Mouse (Mus musculus): Measurements from ENCODE around the gene Itpr2. TPM values are rescaled to one million over a fixed set of nuclear protein-coding genes. Genes with fewer than 3 reads are reported as not detected.
A peak's percentile ranks its signal among the peaks of the same experiment; 100 is the strongest.

Gene Itpr2
- polyA plus RNA-seq, 1 experiment from 2014 or later = 10.9 TPM

GRCm38 (mm10) chr6:146269291-146269690, 232.7 kb downstream of the Itpr2 start:
- H3K4me3 ChIP-seq (ENCODE audit: low read depth, low read length) = no peak overlapping the region
- H3K4me2 ChIP-seq (replicated peaks; ENCODE audit: low read depth) = no peak overlapping the region
- WGBS = 91% methylated on average over 5 of the region's 5 CpGs
- no peak overlapping the region for H3K9ac ChIP-seq (ENCODE audit: low read length)
- TF ChIP-seq CTCF (IDR thresholded peaks at IDR 0.05; ENCODE audit: low read depth) (no peak), EP300 (optimal IDR thresholded peaks at IDR 0.05) (no peak)
- ATAC-seq (ENCODE audit: low FRiP score, low TSS enrichment) (no peak), DNase-seq (ENCODE audit: low spot score) (no peak)
- H3K36me3 ChIP-seq (ENCODE audit: control insufficient read depth, insufficient read depth, low read length) = no peaks in the 10 kb centered on the region
- H3K27me3 ChIP-seq (ENCODE audit: control insufficient read depth, insufficient read depth, low read length) = no peaks in the 10 kb centered on the region
- peak overlapping the region; percentile 31 for H3K27ac ChIP-seq (replicated peaks)
- no peaks in the 10 kb centered on the region for H3K9me3 ChIP-seq (ENCODE audit: control insufficient read depth, low read length)
- H3K4me1 ChIP-seq (replicated peaks; ENCODE audit: control insufficient read depth, insufficient read depth) = no peaks in the 10 kb centered on the region

GRCm38 (mm10) chr6:146260674-146261376, 241.2 kb downstream of the Itpr2 start:
- 86% methylated on average over 7 of the region's 7 CpGs for WGBS

GRCm38 (mm10) chr6:146258751-146259150, 243.3 kb downstream of the Itpr2 start:
- Histone ChIP-seq H3K27ac (replicated peaks) (no peak overlapping the region), H3K4me3 (ENCODE audit: low read depth, low read length) (no peak overlapping the region), H3K9me3 (ENCODE audit: control insufficient read depth, low read length) (0 out of 2 replicates have a peak, but pooled peaks cover 2% of the 10 kb centered on the region), H3K4me1 (replicated peaks; ENCODE audit: control insufficient read depth, insufficient read depth) (no peaks in the 10 kb centered on the region), H3K4me2 (replicated peaks; ENCODE audit: low read depth) (no peak overlapping the region), H3K36me3 (ENCODE audit: control insufficient read depth, insufficient read depth, low read length) (no peaks in the 10 kb centered on the region), H3K9ac (ENCODE audit: low read length) (no peak overlapping the region), H3K27me3 (ENCODE audit: control insufficient read depth, insufficient read depth, low read length) (no peaks in the 10 kb centered on the region)
- DNase-seq (ENCODE audit: low spot score) = no peak
- 95% methylated on average over 5 of the region's 5 CpGs for whole genome bisulfite sequencing
- TF ChIP-seq EP300 (optimal IDR thresholded peaks at IDR 0.05) = no peak
- no peak for ATAC-seq (ENCODE audit: low FRiP score, low TSS enrichment)

More at GRCm38 (mm10) chr6:146260674-146261376, 241.2 kb downstream of the Itpr2 start:
- TF ChIP-seq CTCF (IDR thresholded peaks at IDR 0.05; ENCODE audit: low read depth) (no peak), EP300 (optimal IDR thresholded peaks at IDR 0.05) (no peak)
- Histone ChIP-seq H3K4me2 (replicated peaks; ENCODE audit: low read depth) (no peak overlapping the region), H3K9ac (ENCODE audit: low read length) (no peak overlapping the region), H3K36me3 (ENCODE audit: control insufficient read depth, insufficient read depth, low read length) (no peaks in the 10 kb centered on the region), H3K9me3 (ENCODE audit: control insufficient read depth, low read length) (0 out of 2 replicates have a peak, but pooled peaks cover 2% of the 10 kb centered on the region), H3K27ac (replicated peaks) (no peak overlapping the region), H3K4me1 (replicated peaks; ENCODE audit: control insufficient read depth, insufficient read depth) (no peaks in the 10 kb centered on the region), H3K27me3 (ENCODE audit: control insufficient read depth, insufficient read depth, low read length) (no peaks in the 10 kb centered on the region), H3K4me3 (ENCODE audit: low read depth, low read length) (no peak overlapping the region)
- no peak for ATAC-seq (ENCODE audit: low FRiP score, low TSS enrichment)
- no peak for DNase-seq (ENCODE audit: low spot score)

- 98% methylated on average over 3 of the region's 3 CpGs for WGBS
- H3K36me3 ChIP-seq (ENCODE audit: control insufficient read depth, insufficient read depth, low read length) = no peaks in the 10 kb centered on the region
These were observed 243.8 kb downstream of the Itpr2 start for GRCm38 (mm10) chr6:146258261-146258660.

GRCm38 (mm10) chr6:146256947-146257670, 244.9 kb downstream of the Itpr2 start:
- DNase-seq (ENCODE audit: low spot score) = peak; percentile 27
- 0 out of 2 replicates have a peak overlapping the region, but pooled peaks have one; percentile 14 for H3K27ac ChIP-seq (replicated peaks)
- no peaks in the 10 kb centered on the region for H3K4me1 ChIP-seq (replicated peaks; ENCODE audit: control insufficient read depth, insufficient read depth)
- no peaks in the 10 kb centered on the region for H3K27me3 ChIP-seq (ENCODE audit: control insufficient read depth, insufficient read depth, low read length)
- H3K9ac ChIP-seq (ENCODE audit: low read length) = no peak overlapping the region
- 0 out of 2 replicates have a peak, but pooled peaks cover 2% of the 10 kb centered on the region for H3K9me3 ChIP-seq (ENCODE audit: control insufficient read depth, low read length)
- H3K4me2 ChIP-seq (replicated peaks; ENCODE audit: low read depth) = no peak overlapping the region
- 77% methylated on average over 7 of the region's 7 CpGs for WGBS
- TF ChIP-seq EP300 (optimal IDR thresholded peaks at IDR 0.05) = no peak
- peak; percentile 64 for TF ChIP-seq CTCF (IDR thresholded peaks at IDR 0.05; ENCODE audit: low read depth)
- no peak overlapping the region for H3K4me3 ChIP-seq (ENCODE audit: low read depth, low read length)
- ATAC-seq (ENCODE audit: low FRiP score, low TSS enrichment) = no peak; the same call in 1 of the 2 replicates
- H3K36me3 ChIP-seq (ENCODE audit: control insufficient read depth, insufficient read depth, low read length) = no peaks in the 10 kb centered on the region

More at GRCm38 (mm10) chr6:146258261-146258660, 243.8 kb downstream of the Itpr2 start:
- Histone ChIP-seq H3K4me1 (replicated peaks; ENCODE audit: control insufficient read depth, insufficient read depth) (no peaks in the 10 kb centered on the region), H3K27me3 (ENCODE audit: control insufficient read depth, insufficient read depth, low read length) (no peaks in the 10 kb centered on the region), H3K9ac (ENCODE audit: low read length) (no peak overlapping the region), H3K9me3 (ENCODE audit: control insufficient read depth, low read length) (0 out of 2 replicates have a peak, but pooled peaks cover 2% of the 10 kb centered on the region), H3K4me3 (ENCODE audit: low read depth, low read length) (no peak overlapping the region), H3K4me2 (replicated peaks; ENCODE audit: low read depth) (no peak overlapping the region), H3K27ac (replicated peaks) (no peak overlapping the region)
- ATAC-seq (ENCODE audit: low FRiP score, low TSS enrichment) (no peak), DNase-seq (ENCODE audit: low spot score) (no peak)
- no peak for TF ChIP-seq EP300 (optimal IDR thresholded peaks at IDR 0.05)
- peak; percentile 29 for TF ChIP-seq CTCF (IDR thresholded peaks at IDR 0.05; ENCODE audit: low read depth)

All from stomach, postnatal 0 days (tissue).